Mouse (Mus musculus): ENCODE data around the gene Mrs2. TPM values are rescaled to one million over a fixed set of nuclear protein-coding genes. Genes with fewer than 3 reads are reported as not detected.

Mrs2 gene
- polyA plus RNA-seq, 1 experiment = 23.9 TPM

DNA sequence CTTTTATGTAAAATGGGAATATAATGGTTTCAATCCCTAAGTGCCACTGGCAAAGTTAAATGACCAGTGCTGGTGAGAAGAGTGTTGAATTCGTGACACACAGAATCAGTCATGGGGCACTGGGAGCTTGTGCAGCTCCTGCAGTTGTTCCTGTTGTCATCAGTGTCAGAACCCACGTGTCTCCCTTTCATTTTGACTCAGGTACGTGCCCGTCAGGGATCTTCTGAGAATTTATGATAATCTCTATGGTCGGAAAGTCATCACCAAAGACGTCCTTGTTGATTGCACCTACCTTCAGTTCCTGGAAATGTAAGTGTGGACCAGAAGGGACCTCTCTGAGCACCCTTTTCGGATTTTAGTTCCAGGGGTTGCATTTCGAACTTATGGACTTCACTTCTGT is 58.1 kb downstream of the Mrs2 start:
- no peak for DNase-seq
- TF ChIP-seq CTCF (conservative IDR thresholded peaks at IDR 0.05; ENCODE audit: insufficient read depth, insufficient read length, low read depth, low read length) (no peak), POLR2A (IDR thresholded peaks at IDR 0.05; ENCODE audit: low read depth, low read length) (no peak)
- WGBS = 92% methylated on average over 8 of the region's 8 CpGs
- no peaks in the 10 kb centered on the region for H3K36me3 ChIP-seq (ENCODE audit: control insufficient read depth, insufficient read depth, low read length)
- peaks cover 6% of the 10 kb centered on the region; the same call in 1 of the 2 replicates for H3K4me1 ChIP-seq (ENCODE audit: control insufficient read depth, insufficient read depth, low read length)
- no peaks in the 10 kb centered on the region for H3K27me3 ChIP-seq (replicated peaks; ENCODE audit: control insufficient read depth, insufficient read depth, low read length)
- H3K4me3 ChIP-seq (ENCODE audit: insufficient read depth, low read depth, low read length) = no peak overlapping the region
- no peak overlapping the region for H3K27ac ChIP-seq (ENCODE audit: insufficient read depth, low read depth, low read length)

DNA sequence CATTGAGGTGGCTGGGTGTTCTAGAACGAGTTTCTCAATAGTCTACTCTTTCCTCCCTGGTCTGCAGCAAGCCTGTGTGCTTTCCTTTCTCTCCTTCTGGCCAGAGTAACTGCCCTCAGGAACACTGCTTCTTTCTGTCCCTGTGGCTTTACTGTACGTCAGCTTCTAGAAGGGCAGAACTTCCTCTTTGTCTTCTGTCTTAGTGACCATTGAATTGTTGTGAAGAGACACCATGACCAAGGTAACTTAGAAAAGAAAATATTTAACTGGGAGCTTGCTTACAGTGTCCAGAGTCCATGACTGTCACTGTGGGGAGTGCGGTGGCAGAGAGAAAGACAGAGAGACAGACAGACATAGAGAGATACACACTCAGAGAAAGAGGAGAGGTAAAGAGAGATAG is 60.1 kb downstream of the Mrs2 start:
- no peaks in the 10 kb centered on the region for H3K27me3 ChIP-seq (replicated peaks; ENCODE audit: control insufficient read depth, insufficient read depth, low read length)
- no peak overlapping the region for H3K4me3 ChIP-seq (ENCODE audit: insufficient read depth, low read depth, low read length)
- DNase-seq = peak; percentile 58
- WGBS = 54% methylated on average over 3 of the region's 3 CpGs
- peaks cover 3% of the 10 kb centered on the region; the same call in 1 of the 2 replicates for H3K4me1 ChIP-seq (ENCODE audit: control insufficient read depth, insufficient read depth, low read length)
- H3K36me3 ChIP-seq (ENCODE audit: control insufficient read depth, insufficient read depth, low read length) = no peaks in the 10 kb centered on the region
- TF ChIP-seq CTCF (conservative IDR thresholded peaks at IDR 0.05; ENCODE audit: insufficient read depth, insufficient read length, low read depth, low read length) = no peak
- no peak for TF ChIP-seq POLR2A (IDR thresholded peaks at IDR 0.05; ENCODE audit: low read depth, low read length)
- H3K27ac ChIP-seq (ENCODE audit: insufficient read depth, low read depth, low read length) = peak overlapping the region; percentile 82; the same call in 1 of the 2 replicates

DNA sequence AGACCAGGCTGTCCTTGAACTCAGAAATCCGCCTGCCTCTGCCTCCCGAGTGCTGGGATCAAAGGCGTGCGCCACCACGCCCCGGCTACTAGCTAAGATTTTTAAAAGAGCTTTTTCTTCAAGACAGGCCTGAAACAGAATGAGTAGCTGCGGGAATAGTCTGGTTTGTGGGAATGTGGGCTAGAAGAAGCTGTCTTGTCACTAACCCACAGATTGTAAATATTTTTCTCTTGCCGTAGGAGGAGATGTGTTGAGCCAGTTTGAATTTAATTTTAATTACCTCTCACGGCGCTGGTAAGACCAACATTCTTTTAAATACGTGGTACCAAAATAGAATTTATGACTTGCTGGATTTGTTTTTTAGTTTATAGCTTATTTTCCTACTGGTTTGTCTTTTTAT is 61.5 kb downstream of the Mrs2 start:
- no peak for DNase-seq
- Histone ChIP-seq H3K4me1 (ENCODE audit: control insufficient read depth, insufficient read depth, low read length) (peaks cover 3% of the 10 kb centered on the region; the same call in 1 of the 2 replicates), H3K4me3 (ENCODE audit: insufficient read depth, low read depth, low read length) (no peak overlapping the region), H3K36me3 (ENCODE audit: control insufficient read depth, insufficient read depth, low read length) (no peaks in the 10 kb centered on the region), H3K27ac (ENCODE audit: insufficient read depth, low read depth, low read length) (no peak overlapping the region), H3K27me3 (replicated peaks; ENCODE audit: control insufficient read depth, insufficient read depth, low read length) (no peaks in the 10 kb centered on the region)
- TF ChIP-seq POLR2A (IDR thresholded peaks at IDR 0.05; ENCODE audit: low read depth, low read length) (no peak), CTCF (conservative IDR thresholded peaks at IDR 0.05; ENCODE audit: insufficient read depth, insufficient read length, low read depth, low read length) (no peak)
- 82% methylated on average over 11 of the region's 11 CpGs for WGBS

DNA sequence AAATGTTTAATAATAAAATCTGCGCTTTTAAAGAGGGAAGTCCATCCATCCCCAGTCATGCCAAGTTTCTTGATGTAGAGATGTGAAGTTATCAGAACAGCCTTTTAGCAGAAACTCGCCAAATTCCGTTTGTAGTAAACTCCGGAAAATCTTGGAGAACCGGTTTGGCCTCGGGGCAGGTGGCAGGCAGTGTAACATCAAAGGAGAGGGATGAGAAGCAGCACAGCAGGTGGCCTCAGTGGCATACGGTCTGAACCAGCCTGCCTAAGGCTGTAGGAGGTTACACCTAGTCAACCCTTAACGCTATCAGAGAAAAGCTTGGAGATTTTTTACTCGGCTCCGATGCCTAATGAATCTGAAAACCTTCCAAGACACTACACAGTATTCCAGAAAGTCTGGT is 64.7 kb downstream of the Mrs2 start:
- H3K36me3 ChIP-seq (ENCODE audit: control insufficient read depth, insufficient read depth, low read length) = no peaks in the 10 kb centered on the region
- H3K27ac ChIP-seq (ENCODE audit: insufficient read depth, low read depth, low read length) = no peak overlapping the region
- peaks cover 3% of the 10 kb centered on the region; the same call in 1 of the 2 replicates for H3K4me1 ChIP-seq (ENCODE audit: control insufficient read depth, insufficient read depth, low read length)
- no peaks in the 10 kb centered on the region for H3K27me3 ChIP-seq (replicated peaks; ENCODE audit: control insufficient read depth, insufficient read depth, low read length)
- no peak for DNase-seq
- TF ChIP-seq CTCF (conservative IDR thresholded peaks at IDR 0.05; ENCODE audit: insufficient read depth, insufficient read length, low read depth, low read length) = no peak
- no peak for TF ChIP-seq POLR2A (IDR thresholded peaks at IDR 0.05; ENCODE audit: low read depth, low read length)
- H3K4me3 ChIP-seq (ENCODE audit: insufficient read depth, low read depth, low read length) = no peak overlapping the region
- WGBS = 34% methylated on average over 10 of the region's 10 CpGs

DNA sequence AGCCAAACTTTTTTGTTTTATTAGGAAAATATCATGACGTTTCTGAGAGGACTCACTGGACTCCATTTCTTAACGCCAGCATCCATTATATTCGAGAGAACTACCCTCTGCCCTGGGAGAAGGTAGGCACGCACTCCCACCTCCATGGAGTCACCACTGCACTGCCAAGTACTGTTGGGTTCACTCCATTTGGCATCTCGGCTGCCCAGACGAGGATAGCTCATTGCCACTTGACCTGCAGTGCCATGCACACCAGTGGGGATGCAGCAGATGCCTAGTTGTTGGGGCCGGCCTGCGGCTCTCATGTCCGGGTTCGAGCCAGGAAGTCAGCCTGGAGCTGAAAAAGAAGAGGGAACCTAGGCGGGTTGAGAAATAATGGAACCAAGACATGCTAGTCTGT is 65.1 kb downstream of the Mrs2 start:
- Histone ChIP-seq H3K27ac (ENCODE audit: insufficient read depth, low read depth, low read length) (no peak overlapping the region), H3K4me1 (ENCODE audit: control insufficient read depth, insufficient read depth, low read length) (peaks cover 2% of the 10 kb centered on the region; the same call in 1 of the 2 replicates), H3K27me3 (replicated peaks; ENCODE audit: control insufficient read depth, insufficient read depth, low read length) (no peaks in the 10 kb centered on the region), H3K36me3 (ENCODE audit: control insufficient read depth, insufficient read depth, low read length) (no peaks in the 10 kb centered on the region), H3K4me3 (ENCODE audit: insufficient read depth, low read depth, low read length) (no peak overlapping the region)
- WGBS = 60% methylated on average over 11 of the region's 11 CpGs
- TF ChIP-seq POLR2A (IDR thresholded peaks at IDR 0.05; ENCODE audit: low read depth, low read length) (no peak), CTCF (conservative IDR thresholded peaks at IDR 0.05; ENCODE audit: insufficient read depth, insufficient read length, low read depth, low read length) (no peak)
- DNase-seq = no peak

DNA sequence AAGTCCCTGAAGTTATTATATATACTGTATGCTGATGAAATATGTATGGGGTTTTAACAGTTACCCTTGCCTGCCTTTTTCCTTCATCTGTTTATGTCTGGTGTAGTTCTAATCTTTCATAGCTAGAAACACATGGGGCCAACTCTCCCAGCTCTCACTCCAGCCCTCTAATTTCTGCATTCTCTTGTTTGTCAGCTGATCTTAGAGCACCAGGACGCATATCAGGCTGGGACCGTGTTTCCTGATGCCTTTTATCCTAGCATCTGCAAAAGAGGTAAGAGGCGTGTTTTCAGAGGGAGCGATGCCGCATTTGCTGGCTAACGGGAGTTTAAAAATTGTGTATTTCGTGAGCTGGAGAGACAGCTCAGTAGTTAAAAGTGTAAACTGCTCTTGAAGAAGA is 67.5 kb downstream of the Mrs2 start:
- H3K4me1 ChIP-seq (ENCODE audit: control insufficient read depth, insufficient read depth, low read length) = no peaks in the 10 kb centered on the region
- DNase-seq = no peak
- no peaks in the 10 kb centered on the region for H3K27me3 ChIP-seq (replicated peaks; ENCODE audit: control insufficient read depth, insufficient read depth, low read length)
- H3K36me3 ChIP-seq (ENCODE audit: control insufficient read depth, insufficient read depth, low read length) = no peaks in the 10 kb centered on the region
- 85% methylated on average over 7 of the region's 7 CpGs for WGBS
- no peak for TF ChIP-seq POLR2A (IDR thresholded peaks at IDR 0.05; ENCODE audit: low read depth, low read length)
- no peak for TF ChIP-seq CTCF (conservative IDR thresholded peaks at IDR 0.05; ENCODE audit: insufficient read depth, insufficient read length, low read depth, low read length)
- no peak overlapping the region for H3K27ac ChIP-seq (ENCODE audit: insufficient read depth, low read depth, low read length)
- H3K4me3 ChIP-seq (ENCODE audit: insufficient read depth, low read depth, low read length) = no peak overlapping the region

DNA sequence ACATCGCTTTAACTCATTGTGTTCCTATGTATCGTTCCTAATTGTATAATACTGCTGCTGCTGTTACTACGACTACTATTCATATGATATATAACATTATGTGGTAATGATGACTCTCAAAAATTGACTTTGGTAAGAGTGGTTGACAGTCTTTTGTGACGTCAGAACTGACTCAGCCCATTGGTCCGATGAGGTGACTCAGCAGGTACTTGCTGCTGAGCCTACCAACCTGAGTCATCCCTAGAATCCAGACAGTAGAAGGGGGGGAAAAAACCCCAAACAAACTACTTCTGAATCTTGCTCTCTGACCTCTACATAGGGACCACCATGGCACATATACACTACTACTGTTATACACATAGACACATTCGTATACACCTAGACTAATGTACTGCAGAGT is 71.3 kb downstream of the Mrs2 start:
- WGBS = 90% methylated on average over 6 of the region's 6 CpGs
- no peaks in the 10 kb centered on the region for H3K36me3 ChIP-seq (ENCODE audit: control insufficient read depth, insufficient read depth, low read length)
- H3K27me3 ChIP-seq (replicated peaks; ENCODE audit: control insufficient read depth, insufficient read depth, low read length) = no peaks in the 10 kb centered on the region
- H3K4me1 ChIP-seq (ENCODE audit: control insufficient read depth, insufficient read depth, low read length) = no peaks in the 10 kb centered on the region
- H3K4me3 ChIP-seq (ENCODE audit: insufficient read depth, low read depth, low read length) = no peak overlapping the region
- TF ChIP-seq POLR2A (IDR thresholded peaks at IDR 0.05; ENCODE audit: low read depth, low read length) (no peak), CTCF (conservative IDR thresholded peaks at IDR 0.05; ENCODE audit: insufficient read depth, insufficient read length, low read depth, low read length) (no peak)
- H3K27ac ChIP-seq (ENCODE audit: insufficient read depth, low read depth, low read length) = no peak overlapping the region
- DNase-seq = no peak
